Mouse (Mus musculus) layer of hippocampus, adult 9-10 months (tissue): ENCODE measurements around the gene Runx1.

Source experiments
- DNase-seq: peaks from one replicate; pipeline ENCODE4 v3.0.0; 2022; ENCODE audit warnings: low spot score

The Runx1 gene

GRCm38 (mm10) chr16:92609006-92609716 lies 216.8 kb downstream of the Runx1 start:
- no peak for DNase-seq

GRCm38 (mm10) chr16:92608180-92608960 lies 217.6 kb downstream of the Runx1 start:
- no peak for DNase-seq

GRCm38 (mm10) chr16:92606491-92606965 lies 219.4 kb downstream of the Runx1 start:
- no peak for DNase-seq

GRCm38 (mm10) chr16:92605606-92606490 lies 220.1 kb downstream of the Runx1 start:
- DNase-seq = no peak

GRCm38 (mm10) chr16:92602504-92602903 lies 223.4 kb downstream of the Runx1 start:
- DNase-seq = no peak

GRCm38 (mm10) chr16:92601270-92601826 lies 224.6 kb downstream of the Runx1 start:
- DNase-seq = no peak

GRCm38 (mm10) chr16:92599451-92599850 lies 226.5 kb downstream of the Runx1 start:
- no peak for DNase-seq

- DNase-seq = no peak
Measured at GRCm38 (mm10) chr16:92597655-92598054, 228.3 kb downstream of the Runx1 start.

DNA sequence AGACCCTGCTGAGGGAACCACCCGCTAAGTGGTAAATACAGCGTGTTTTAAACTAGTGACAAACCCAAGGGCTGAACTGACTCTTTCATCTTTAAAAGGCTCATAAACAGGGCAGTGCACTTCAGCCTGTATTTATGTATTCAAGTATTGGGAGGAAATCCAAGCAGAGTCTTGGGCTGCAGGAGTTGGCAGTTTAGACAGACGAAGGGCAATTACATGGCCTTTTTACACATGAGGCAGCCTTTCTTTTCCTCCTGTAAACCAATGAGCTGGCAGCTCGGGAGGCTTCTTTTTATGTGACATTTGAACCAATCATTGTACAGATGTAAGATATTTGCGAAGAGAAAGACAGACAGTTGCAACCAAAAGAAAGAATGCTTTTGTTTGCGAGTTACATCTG lies 233.7 kb downstream of the Runx1 start:
- no peak for DNase-seq

DNA sequence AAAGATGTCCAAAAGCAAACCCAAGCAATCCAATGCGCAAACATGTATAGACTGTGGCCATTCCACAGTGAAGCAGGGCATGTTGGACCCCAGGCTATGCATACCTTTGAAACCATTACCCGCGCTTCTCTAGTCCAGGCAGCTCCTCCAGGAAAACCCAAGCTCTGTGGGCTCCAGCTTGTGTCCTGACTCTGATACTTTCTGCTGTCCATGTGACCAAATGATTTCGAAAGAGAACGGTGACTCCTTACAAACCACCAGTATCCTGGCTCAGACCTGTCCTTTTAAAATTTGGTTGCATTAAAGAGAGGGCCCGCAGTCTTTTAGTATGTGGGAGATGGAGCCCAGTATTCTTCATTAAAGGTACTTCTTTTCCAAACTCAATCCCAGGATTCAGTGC lies 234.2 kb downstream of the Runx1 start:
- DNase-seq = no peak

DNA sequence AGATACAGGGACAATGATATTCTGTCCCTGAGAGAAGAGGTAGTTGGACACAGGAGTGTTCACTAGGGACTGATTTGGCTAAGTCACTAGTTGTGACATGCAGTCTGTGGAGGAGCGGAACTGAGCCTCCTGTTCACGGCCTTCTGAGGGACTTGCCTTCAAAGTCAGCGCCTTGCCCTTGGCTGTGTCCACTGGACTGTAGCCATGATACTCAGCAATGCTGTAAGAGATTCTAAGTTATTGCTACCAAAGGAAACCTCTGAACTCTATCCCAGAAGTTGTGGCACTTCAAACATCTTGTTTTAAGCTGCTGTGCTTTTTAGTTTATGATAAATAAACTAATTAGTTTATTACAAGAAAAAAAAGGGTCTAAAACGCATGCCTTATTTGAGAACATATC lies 238.1 kb downstream of the Runx1 start:
- DNase-seq = no peak

DNA sequence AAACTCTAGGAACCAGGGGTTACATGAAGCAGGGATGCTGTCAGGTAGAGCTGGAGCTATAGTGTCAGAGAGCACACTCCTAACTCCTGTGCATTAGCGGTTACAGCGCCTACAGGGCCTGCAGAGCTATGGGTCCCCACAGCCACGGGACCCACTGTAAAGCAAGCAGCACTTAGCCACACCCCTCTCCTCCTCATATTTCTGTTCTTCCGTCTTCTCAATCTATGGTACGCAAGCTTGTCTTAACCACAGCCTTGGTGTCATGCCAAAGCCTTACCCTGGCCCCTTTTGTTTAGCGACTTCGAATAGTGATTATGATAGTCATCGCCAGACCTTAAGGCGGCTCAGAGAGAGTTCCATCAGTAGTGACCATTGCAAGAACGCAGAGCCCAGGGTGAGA lies 244.2 kb downstream of the Runx1 start:
- no peak for DNase-seq

GRCm38 (mm10) chr16:92580981-92581380 lies 245.0 kb downstream of the Runx1 start:
- no peak for DNase-seq

DNA sequence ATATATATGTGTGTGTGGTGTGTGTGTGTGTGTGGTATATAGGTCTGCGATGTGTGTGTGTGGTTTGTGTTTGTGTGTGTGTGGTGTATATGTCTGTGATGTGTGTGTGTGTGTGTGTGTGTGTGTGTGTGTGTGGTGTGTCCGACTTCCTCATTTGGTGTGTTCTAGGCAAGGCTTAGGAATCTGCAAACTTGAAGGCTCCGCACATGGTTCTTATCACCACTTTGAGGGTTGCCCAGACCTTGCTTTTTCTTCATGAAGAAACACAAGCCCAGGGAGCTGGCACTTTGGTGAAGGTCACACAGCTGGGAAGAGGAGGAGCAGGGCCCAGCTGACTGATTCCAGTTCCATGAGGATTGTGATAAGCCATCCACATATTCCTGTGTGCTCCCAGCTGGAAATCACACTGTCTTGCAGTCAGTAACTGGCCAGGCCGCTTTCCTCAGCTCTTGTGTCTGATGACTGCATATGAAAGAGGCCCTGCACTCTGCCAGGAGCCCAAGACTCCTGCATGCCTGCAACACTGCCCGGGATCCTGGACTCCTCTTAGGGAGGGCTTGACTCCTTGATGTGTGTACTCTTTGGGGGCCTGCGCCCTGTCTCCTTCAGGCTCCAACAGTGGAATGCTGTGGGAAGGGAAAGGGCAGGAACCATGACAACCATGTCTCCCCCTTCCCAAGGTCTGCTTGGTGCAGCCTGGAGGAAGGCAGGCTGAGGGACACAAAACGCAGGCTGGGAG lies 246.9 kb downstream of the Runx1 start:
- DNase-seq = no peak

DNA sequence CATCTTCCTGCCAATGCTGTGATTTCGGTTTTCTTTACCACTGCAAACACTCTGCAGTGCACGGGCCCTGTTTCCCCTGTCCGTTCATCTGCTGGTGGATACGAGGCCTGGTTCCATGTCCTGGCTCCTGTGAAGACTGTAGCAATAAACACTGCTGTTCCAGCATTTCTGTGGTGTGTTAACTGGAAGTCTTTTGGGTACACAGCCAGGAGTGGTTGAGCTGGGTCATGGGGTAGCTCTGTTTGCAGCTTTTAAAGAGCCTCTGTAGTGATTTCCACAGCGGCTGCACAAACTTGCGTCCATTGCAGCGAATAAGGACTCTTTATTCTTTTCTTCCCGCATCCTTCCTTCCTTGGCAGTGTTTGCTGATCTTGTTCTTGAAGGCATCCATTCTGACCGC lies 248.6 kb downstream of the Runx1 start:
- DNase-seq = no peak

GRCm38 (mm10) chr16:92575792-92576191 lies 250.2 kb downstream of the Runx1 start:
- DNase-seq = no peak

DNA sequence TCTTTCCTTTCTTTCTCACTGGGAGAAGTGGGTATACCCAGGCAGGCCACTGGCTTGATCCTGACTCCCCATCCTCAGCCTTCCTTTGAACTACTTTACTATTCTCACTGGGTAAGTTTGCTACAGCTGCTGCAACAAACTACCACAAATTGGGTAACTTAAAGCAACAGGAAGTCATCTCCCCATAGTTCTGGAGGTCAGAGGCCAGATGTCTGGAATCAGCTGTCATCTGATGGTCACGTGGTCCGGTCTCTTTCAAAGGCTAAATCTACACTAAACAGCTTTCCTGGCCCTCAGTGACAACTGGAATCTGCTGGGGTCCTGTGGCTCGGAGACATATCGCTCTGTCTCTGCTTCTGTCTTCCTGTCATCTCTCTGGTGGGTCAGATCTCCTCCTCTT lies 252.8 kb downstream of the Runx1 start:
- no peak for DNase-seq

GRCm38 (mm10) chr16:92571246-92571645 lies 254.7 kb downstream of the Runx1 start:
- no peak for DNase-seq

DNA sequence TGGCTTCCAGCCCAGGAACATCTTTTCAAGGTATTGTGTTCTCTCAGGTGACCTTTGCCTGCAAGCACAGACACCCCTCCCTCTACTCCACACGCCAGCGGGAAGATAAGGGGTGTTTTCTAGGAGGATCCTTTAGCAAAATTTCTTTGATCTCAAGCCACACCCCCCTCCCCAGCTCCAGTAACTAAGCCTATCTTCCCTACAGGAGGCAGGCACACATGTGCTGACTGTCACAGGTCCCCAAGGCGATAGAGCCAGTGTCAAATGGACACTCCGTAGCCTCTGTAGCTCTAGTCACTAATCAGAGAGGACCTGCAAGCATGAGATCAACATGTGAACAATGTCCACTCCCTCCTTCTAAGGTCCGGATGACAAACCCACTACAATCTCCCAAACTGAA lies 259.8 kb downstream of the Runx1 start:
- no peak for DNase-seq

DNA sequence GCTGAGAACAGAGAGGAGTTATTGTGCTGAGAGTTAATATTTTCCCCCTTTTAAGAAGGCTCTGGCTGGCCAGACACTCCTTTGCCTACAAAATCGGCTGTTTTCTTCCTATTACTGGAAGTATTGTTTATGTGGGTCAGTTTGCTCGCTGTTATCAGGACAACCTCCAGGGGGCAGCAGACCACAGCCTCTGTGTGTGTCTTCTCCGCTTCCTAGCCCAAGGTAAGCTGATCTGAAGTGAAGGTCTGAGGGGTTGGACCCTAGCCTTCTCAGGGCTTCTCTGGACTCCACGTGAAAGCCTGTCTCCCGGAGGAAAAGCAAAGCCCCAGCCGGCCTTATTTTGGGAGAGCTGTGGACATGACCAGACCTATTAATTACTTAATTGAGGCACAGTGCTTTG lies 260.2 kb downstream of the Runx1 start:
- DNase-seq = peak; percentile 95

DNA sequence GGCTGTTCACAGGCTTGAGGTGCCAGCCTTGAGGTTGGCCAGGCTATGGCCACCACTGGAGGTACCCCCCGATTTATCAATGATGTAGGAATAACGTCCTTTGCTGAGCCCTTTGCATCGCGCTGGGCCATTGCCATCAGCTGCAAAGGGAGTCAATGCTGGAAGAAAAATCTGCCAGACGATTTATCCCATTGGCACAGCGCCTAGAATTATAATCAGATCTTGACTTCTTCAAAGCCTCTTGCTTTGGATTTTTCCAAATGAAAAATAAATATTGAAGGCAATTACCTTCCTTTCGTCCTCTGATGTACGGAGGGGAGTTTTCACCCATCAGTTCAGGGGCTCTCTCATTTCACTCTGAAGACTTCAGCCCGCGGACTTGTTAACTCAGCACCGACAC lies 260.7 kb downstream of the Runx1 start:
- no peak for DNase-seq
